Mouse (Mus musculus): ENCODE data around the gene Mthfd1l. TPM values are rescaled to one million over a fixed set of nuclear protein-coding genes. Genes with fewer than 3 reads are reported as not detected.

Mthfd1l gene
- total RNA-seq, 2 experiments from 2014 or later, result 6.6 to 8.0 TPM

- DNase-seq, result peak; percentile 32
Measured at GRCm38 (mm10) chr10:4123280-4123945, 150.5 kb downstream of the Mthfd1l start.

- DNase-seq, result no peak
Measured at GRCm38 (mm10) chr10:4124148-4124547, 151.2 kb downstream of the Mthfd1l start.

- no peak for DNase-seq
Measured at GRCm38 (mm10) chr10:4125232-4125631, 152.3 kb downstream of the Mthfd1l start.

- DNase-seq, result no peak
Measured at GRCm38 (mm10) chr10:4126335-4127012, 153.6 kb downstream of the Mthfd1l start.

GRCm38 (mm10) chr10:4128411-4128810, 155.5 kb downstream of the Mthfd1l start:
- no peak for DNase-seq

GRCm38 (mm10) chr10:4128915-4129314, 156.0 kb downstream of the Mthfd1l start:
- peak; percentile 51 for DNase-seq

GRCm38 (mm10) chr10:4129461-4129860, 156.5 kb downstream of the Mthfd1l start:
- DNase-seq, result no peak

- no peak for DNase-seq
Measured at GRCm38 (mm10) chr10:4130034-4130607, 157.2 kb downstream of the Mthfd1l start.

- DNase-seq, result no peak
Measured at GRCm38 (mm10) chr10:4132735-4133134, 159.8 kb downstream of the Mthfd1l start.

- DNase-seq, result no peak
Measured at GRCm38 (mm10) chr10:4135100-4135764, 162.3 kb downstream of the Mthfd1l start.

GRCm38 (mm10) chr10:4139531-4139930, 166.6 kb downstream of the Mthfd1l start:
- no peak for DNase-seq

- no peak for DNase-seq
Measured at GRCm38 (mm10) chr10:4141689-4142088, 168.8 kb downstream of the Mthfd1l start.

- DNase-seq, result no peak
Measured at GRCm38 (mm10) chr10:4142816-4143215, 169.9 kb downstream of the Mthfd1l start.

GRCm38 (mm10) chr10:4143381-4143780, 170.5 kb downstream of the Mthfd1l start:
- no peak for DNase-seq

GRCm38 (mm10) chr10:4145080-4145807, 172.3 kb downstream of the Mthfd1l start:
- DNase-seq, result no peak

- DNase-seq, result no peak
Measured at GRCm38 (mm10) chr10:4146947-4147346, 174.0 kb downstream of the Mthfd1l start.

GRCm38 (mm10) chr10:4151159-4151558, 178.2 kb downstream of the Mthfd1l start:
- no peak for DNase-seq

- no peak for DNase-seq
Measured at GRCm38 (mm10) chr10:4151862-4152776, 179.2 kb downstream of the Mthfd1l start.

GRCm38 (mm10) chr10:4153031-4153430, 180.1 kb downstream of the Mthfd1l start:
- no peak for DNase-seq

- DNase-seq, result no peak
Measured at GRCm38 (mm10) chr10:4154035-4154434, 181.1 kb downstream of the Mthfd1l start.

GRCm38 (mm10) chr10:4155521-4155920, 182.6 kb downstream of the Mthfd1l start:
- DNase-seq, result no peak

Measured in heart, postnatal 4 days (tissue).